Mouse (Mus musculus): ENCODE data around the gene Nmt1. TPM values are rescaled to one million over a fixed set of nuclear protein-coding genes. Genes with fewer than 3 reads are reported as not detected.

Nmt1 gene
- polyA plus RNA-seq, 2 experiments: 22.3 to 44.3 TPM

- H3K4me3 ChIP-seq (ENCODE audit: insufficient read depth in 1 of 2, low read depth in 2 of 2, low read length in 2 of 2): no peak overlapping the region
- peaks cover 2 to 6% of the 10 kb centered on the region in 2 experiments; a peak in 1 of 4 replicates for H3K4me1 ChIP-seq (replicated peaks; ENCODE audit: control insufficient read depth in 2 of 2, insufficient read depth in 2 of 2, low read length in 1 of 2)
- H3K36me3 ChIP-seq (replicated peaks; ENCODE audit: control insufficient read depth, insufficient read depth, low read depth): peaks cover 36% of the 10 kb centered on the region
- TF ChIP-seq EP300 (IDR thresholded peaks at IDR 0.05; ENCODE audit: low read depth): no peak
- TF ChIP-seq CTCF (IDR thresholded peaks at IDR 0.05; ENCODE audit: low read depth): no peak
- no peak for DNase-seq (ENCODE audit: low read depth in 3 of 3, low spot score in 3 of 3)
- WGBS (ENCODE audit: insufficient replicate concordance): 88% methylated on average over 4 of the region's 4 CpGs
- no peak overlapping the region for H3K4me2 ChIP-seq (ENCODE audit: low read depth)
- no peak overlapping the region for H3K27ac ChIP-seq
- no peak for ATAC-seq (ENCODE audit: insufficient read depth)
- H3K27me3 ChIP-seq (ENCODE audit: control insufficient read depth, insufficient read depth, low read length): no peaks in the 10 kb centered on the region
- H3K9ac ChIP-seq (replicated peaks): no peak overlapping the region
- no peaks in the 10 kb centered on the region for H3K9me3 ChIP-seq (ENCODE audit: control insufficient read depth, low read length)
Observed at GRCm38 (mm10) chr11:103042828-103043227, 14.8 kb downstream of the Nmt1 start.

- no peak overlapping the region for H3K4me3 ChIP-seq (ENCODE audit: insufficient read depth in 1 of 2, low read depth in 2 of 2, low read length in 2 of 2)
- TF ChIP-seq CTCF (IDR thresholded peaks at IDR 0.05; ENCODE audit: low read depth) (no peak), EP300 (IDR thresholded peaks at IDR 0.05; ENCODE audit: low read depth) (no peak)
- no peaks in the 10 kb centered on the region for H3K27me3 ChIP-seq (ENCODE audit: control insufficient read depth, insufficient read depth, low read length)
- H3K4me2 ChIP-seq (ENCODE audit: low read depth): no peak overlapping the region
- 90% methylated on average over 3 of the region's 3 CpGs for WGBS (ENCODE audit: insufficient replicate concordance)
- no peaks in the 10 kb centered on the region for H3K9me3 ChIP-seq (ENCODE audit: control insufficient read depth, low read length)
- peaks cover 36% of the 10 kb centered on the region for H3K36me3 ChIP-seq (replicated peaks; ENCODE audit: control insufficient read depth, insufficient read depth, low read depth)
- no peak overlapping the region for H3K9ac ChIP-seq (replicated peaks)
- H3K4me1 ChIP-seq (replicated peaks; ENCODE audit: control insufficient read depth in 2 of 2, insufficient read depth in 2 of 2, low read length in 1 of 2): peaks cover 2 to 6% of the 10 kb centered on the region in 2 experiments; a peak in 1 of 4 replicates
- DNase-seq (ENCODE audit: low read depth in 3 of 3, low spot score in 3 of 3) (no peak), ATAC-seq (ENCODE audit: insufficient read depth) (no peak)
- H3K27ac ChIP-seq: no peak overlapping the region
Observed at GRCm38 (mm10) chr11:103043982-103044381, 16.0 kb downstream of the Nmt1 start.

- ATAC-seq (ENCODE audit: insufficient read depth): no peak
Observed at GRCm38 (mm10) chr11:103046286-103046685, 18.3 kb downstream of the Nmt1 start.

GRCm38 (mm10) chr11:103049611-103050010 is 21.6 kb downstream of the Nmt1 start:
- no peaks in the 10 kb centered on the region for H3K27me3 ChIP-seq (ENCODE audit: control insufficient read depth, insufficient read depth, low read length)
- no peak for ATAC-seq (ENCODE audit: insufficient read depth)
- no peaks in the 10 kb centered on the region for H3K4me1 ChIP-seq (replicated peaks; ENCODE audit: control insufficient read depth in 2 of 2, insufficient read depth in 2 of 2, low read length in 1 of 2)
- no peak overlapping the region for H3K4me3 ChIP-seq (ENCODE audit: insufficient read depth in 1 of 2, low read depth in 2 of 2, low read length in 2 of 2)
- H3K9me3 ChIP-seq (ENCODE audit: control insufficient read depth, low read length): no peaks in the 10 kb centered on the region
- 88% methylated on average over 5 of the region's 5 CpGs for WGBS (ENCODE audit: insufficient replicate concordance)
- DNase-seq (ENCODE audit: low read depth in 3 of 3, low spot score in 3 of 3): no peak
- no peak overlapping the region for H3K4me2 ChIP-seq (ENCODE audit: low read depth)
- no peak for TF ChIP-seq CTCF (IDR thresholded peaks at IDR 0.05; ENCODE audit: low read depth)
- H3K9ac ChIP-seq (replicated peaks): no peak overlapping the region
- peaks cover 43% of the 10 kb centered on the region for H3K36me3 ChIP-seq (replicated peaks; ENCODE audit: control insufficient read depth, insufficient read depth, low read depth)
- no peak overlapping the region for H3K27ac ChIP-seq

More at GRCm38 (mm10) chr11:103046286-103046685, 18.3 kb downstream of the Nmt1 start:
- 76% methylated on average over 8 of the region's 8 CpGs for WGBS (ENCODE audit: insufficient replicate concordance)
- TF ChIP-seq CTCF (IDR thresholded peaks at IDR 0.05; ENCODE audit: low read depth) (no peak), EP300 (IDR thresholded peaks at IDR 0.05; ENCODE audit: low read depth) (no peak)
- no peaks in the 10 kb centered on the region for H3K27me3 ChIP-seq (ENCODE audit: control insufficient read depth, insufficient read depth, low read length)
- H3K9me3 ChIP-seq (ENCODE audit: control insufficient read depth, low read length): no peaks in the 10 kb centered on the region
- no peaks in the 10 kb centered on the region for H3K4me1 ChIP-seq (replicated peaks; ENCODE audit: control insufficient read depth in 2 of 2, insufficient read depth in 2 of 2, low read length in 1 of 2)
- H3K9ac ChIP-seq (replicated peaks): no peak overlapping the region
- peaks cover 46% of the 10 kb centered on the region for H3K36me3 ChIP-seq (replicated peaks; ENCODE audit: control insufficient read depth, insufficient read depth, low read depth)
- no peak overlapping the region for H3K4me2 ChIP-seq (ENCODE audit: low read depth)
- no peak for DNase-seq (ENCODE audit: low read depth in 3 of 3, low spot score in 3 of 3)
- no peak overlapping the region for H3K4me3 ChIP-seq (ENCODE audit: insufficient read depth in 1 of 2, low read depth in 2 of 2, low read length in 2 of 2)
- no peak overlapping the region for H3K27ac ChIP-seq

GRCm38 (mm10) chr11:103050153-103050552 is 22.2 kb downstream of the Nmt1 start:
- H3K27ac ChIP-seq: no peak overlapping the region
- H3K27me3 ChIP-seq (ENCODE audit: control insufficient read depth, insufficient read depth, low read length): no peaks in the 10 kb centered on the region
- DNase-seq (ENCODE audit: low read depth in 3 of 3, low spot score in 3 of 3): no peak
- peaks cover 41% of the 10 kb centered on the region for H3K36me3 ChIP-seq (replicated peaks; ENCODE audit: control insufficient read depth, insufficient read depth, low read depth)
- no peak for ATAC-seq (ENCODE audit: insufficient read depth)
- H3K4me2 ChIP-seq (ENCODE audit: low read depth): no peak overlapping the region
- H3K4me3 ChIP-seq (ENCODE audit: insufficient read depth in 1 of 2, low read depth in 2 of 2, low read length in 2 of 2): no peak overlapping the region
- no peaks in the 10 kb centered on the region for H3K4me1 ChIP-seq (replicated peaks; ENCODE audit: control insufficient read depth in 2 of 2, insufficient read depth in 2 of 2, low read length in 1 of 2)
- TF ChIP-seq EP300 (IDR thresholded peaks at IDR 0.05; ENCODE audit: low read depth) (no peak), CTCF (IDR thresholded peaks at IDR 0.05; ENCODE audit: low read depth) (no peak)
- 91% methylated on average over 9 of the region's 9 CpGs for WGBS (ENCODE audit: insufficient replicate concordance)
- H3K9ac ChIP-seq (replicated peaks): no peak overlapping the region
- no peaks in the 10 kb centered on the region for H3K9me3 ChIP-seq (ENCODE audit: control insufficient read depth, low read length)

Data from liver, embryonic 14.5 days (tissue).